Mouse (Mus musculus): Measurements from ENCODE around the gene Fgd2. TPM values are rescaled to one million over a fixed set of nuclear protein-coding genes. Genes with fewer than 3 reads are reported as not detected.
"Not testable (repeated sequence)": the region's sequence is repeated elsewhere in the genome, so short reads cannot be mapped to it uniquely, and the experiment has no call there.

The Fgd2 gene
- polyA plus RNA-seq, 1 experiment from 2014 or later: 5.0 TPM

DNA sequence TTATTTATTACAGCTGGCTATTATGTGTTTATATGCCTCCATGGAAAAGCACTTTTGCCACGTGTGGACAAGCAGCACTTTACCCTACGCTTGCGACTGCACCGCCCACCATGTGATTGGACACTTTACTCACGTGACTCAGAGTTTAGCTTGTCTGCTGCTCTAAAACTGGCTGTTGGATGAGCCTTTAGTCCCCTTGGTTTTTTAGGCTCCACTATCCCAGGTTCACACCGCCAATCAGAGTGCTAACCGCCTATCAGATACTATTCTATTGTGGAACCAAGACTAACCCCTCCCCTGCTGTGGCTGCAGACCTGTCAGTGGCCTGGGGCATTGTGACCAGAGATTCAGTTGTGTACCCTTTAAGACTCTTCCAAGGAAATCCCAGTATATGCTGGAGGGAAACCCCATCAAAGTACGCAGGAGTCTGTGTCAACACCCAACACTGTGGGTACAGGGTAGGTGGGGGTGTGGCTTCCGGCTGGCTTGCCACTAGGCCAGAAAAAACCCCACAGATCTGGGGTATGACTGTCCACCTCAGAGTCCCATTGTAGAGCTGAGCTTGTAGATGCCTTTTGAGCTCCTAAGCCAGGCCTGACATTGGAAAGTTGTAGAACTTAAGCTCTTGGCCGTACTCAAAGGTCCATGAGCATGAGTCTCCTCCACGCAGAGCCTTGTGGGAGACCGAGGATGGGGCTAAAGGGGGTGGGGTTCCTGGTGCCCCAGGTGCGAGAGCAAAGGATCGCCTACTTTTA is 32.8 kb downstream of the Fgd2 start:
- 37% methylated on average over 14 of the region's 14 CpGs for WGBS (ENCODE audit: insufficient replicate concordance)
- H3K36me3 ChIP-seq: no peaks in the 10 kb centered on the region
- no peak overlapping the region for H3K4me2 ChIP-seq
- H3K9me3 ChIP-seq (replicated peaks): no peaks in the 10 kb centered on the region
- H3K4me1 ChIP-seq (replicated peaks): peaks cover 77% of the 10 kb centered on the region
- peak; percentile 44 for DNase-seq
- H3K27ac ChIP-seq: peak overlapping the region; percentile 76
- 0 out of 2 replicates have a peak overlapping the region, but pooled peaks have one; percentile 22 for H3K9ac ChIP-seq
- H3K27me3 ChIP-seq: no peaks in the 10 kb centered on the region
- H3K4me3 ChIP-seq (replicated peaks): no peak overlapping the region
- ATAC-seq (ENCODE audit: low read depth): no peak

DNA sequence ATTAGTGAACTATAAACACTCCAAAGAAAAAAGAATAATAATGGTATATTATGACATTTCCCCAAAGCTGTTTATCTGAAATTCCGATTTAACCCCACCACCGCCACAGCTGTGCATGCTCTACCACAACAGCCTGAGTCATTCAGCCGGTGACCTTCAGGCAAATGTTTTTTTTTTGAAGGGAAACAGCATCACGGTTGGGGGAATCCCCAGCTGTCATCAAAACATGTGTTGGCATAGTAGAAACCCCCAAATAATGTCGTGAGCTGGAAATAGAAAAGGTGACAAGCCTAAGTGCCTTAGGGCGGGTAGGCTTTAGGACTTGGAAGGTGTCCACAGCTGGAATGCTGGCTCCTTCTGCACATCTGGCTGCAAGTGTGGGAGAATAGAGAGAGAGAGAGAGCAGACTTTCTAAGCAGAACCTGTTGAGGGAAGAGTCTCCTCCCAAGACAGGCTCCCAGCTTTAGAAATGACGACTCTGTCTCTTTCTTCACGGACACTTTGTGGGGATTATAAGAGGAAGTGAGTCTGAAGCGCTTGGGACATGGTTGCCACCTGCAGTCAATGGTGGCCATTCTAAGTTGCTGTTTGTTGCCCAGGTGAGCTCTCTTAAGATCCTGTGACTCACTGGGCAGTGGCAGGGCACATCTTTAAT is 33.5 kb downstream of the Fgd2 start:
- DNase-seq: no peak
- WGBS (ENCODE audit: insufficient replicate concordance): 26% methylated on average over 9 of the region's 9 CpGs
- Histone ChIP-seq H3K27ac (peak overlapping the region; percentile 76), H3K4me3 (replicated peaks) (no peak overlapping the region), H3K4me2 (0 out of 2 replicates have a peak overlapping the region, but pooled peaks have one; percentile 1), H3K4me1 (replicated peaks) (peaks cover 84% of the 10 kb centered on the region), H3K9ac (peak overlapping the region; percentile 78), H3K27me3 (no peaks in the 10 kb centered on the region), H3K9me3 (replicated peaks) (no peaks in the 10 kb centered on the region), H3K36me3 (no peaks in the 10 kb centered on the region)
- ATAC-seq (ENCODE audit: low read depth): no peak

DNA sequence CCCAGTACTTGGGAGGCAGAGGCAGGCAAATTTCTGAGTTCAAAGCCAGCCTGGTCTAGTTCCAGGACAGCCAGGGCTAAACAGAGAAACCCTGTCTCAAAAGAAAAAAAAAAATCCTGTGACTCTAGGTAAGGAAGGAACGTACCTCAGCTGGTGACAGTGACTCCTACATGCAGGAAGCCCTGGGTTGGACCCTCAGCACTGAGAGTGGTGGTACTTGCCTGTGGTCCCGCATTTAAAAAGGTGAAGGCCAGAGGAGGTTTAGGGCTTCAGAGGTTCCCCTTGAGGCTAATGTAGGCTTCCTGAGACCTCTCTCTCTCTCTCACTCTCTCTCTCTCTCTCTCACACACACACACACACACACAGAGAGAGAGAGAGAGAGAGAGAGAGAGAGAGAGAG is 34.0 kb downstream of the Fgd2 start:
- H3K4me3 ChIP-seq (replicated peaks); H3K9me3 ChIP-seq (replicated peaks); H3K36me3 ChIP-seq; DNase-seq; ATAC-seq (ENCODE audit: low read depth); H3K27me3 ChIP-seq: not testable (repeated sequence)
- Histone ChIP-seq H3K9ac (peak overlapping the region; percentile 78; the same call in 1 of the 2 replicates), H3K4me2 (peak overlapping the region; percentile 25; the same call in 1 of the 2 replicates), H3K4me1 (replicated peaks) (peaks cover 90% of the 10 kb centered on the region), H3K27ac (peak overlapping the region; percentile 76)
- WGBS (ENCODE audit: insufficient replicate concordance): 47% methylated on average over 2 of the region's 2 CpGs

DNA sequence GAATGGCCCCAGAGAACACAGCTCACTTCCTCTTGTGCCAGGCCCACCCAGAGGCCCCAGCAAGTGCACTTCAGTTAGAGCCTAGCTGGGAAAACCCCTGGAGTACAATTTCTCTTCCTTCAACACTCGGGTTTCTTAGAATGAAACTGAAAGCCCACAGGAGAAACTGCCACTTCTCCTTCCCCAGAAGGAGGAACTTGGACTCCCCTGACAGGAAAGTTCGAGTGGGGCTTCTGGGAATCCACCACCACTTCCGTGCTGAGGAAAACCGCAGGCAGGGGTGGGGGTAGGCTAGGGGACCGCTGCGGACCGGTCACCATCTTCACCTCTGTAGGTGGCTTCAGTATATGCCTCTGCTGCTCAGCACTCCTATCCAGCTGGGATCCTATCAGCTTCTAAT is 34.7 kb downstream of the Fgd2 start:
- ATAC-seq (ENCODE audit: low read depth): no peak
- H3K27ac ChIP-seq: peak overlapping the region; percentile 76

DNA sequence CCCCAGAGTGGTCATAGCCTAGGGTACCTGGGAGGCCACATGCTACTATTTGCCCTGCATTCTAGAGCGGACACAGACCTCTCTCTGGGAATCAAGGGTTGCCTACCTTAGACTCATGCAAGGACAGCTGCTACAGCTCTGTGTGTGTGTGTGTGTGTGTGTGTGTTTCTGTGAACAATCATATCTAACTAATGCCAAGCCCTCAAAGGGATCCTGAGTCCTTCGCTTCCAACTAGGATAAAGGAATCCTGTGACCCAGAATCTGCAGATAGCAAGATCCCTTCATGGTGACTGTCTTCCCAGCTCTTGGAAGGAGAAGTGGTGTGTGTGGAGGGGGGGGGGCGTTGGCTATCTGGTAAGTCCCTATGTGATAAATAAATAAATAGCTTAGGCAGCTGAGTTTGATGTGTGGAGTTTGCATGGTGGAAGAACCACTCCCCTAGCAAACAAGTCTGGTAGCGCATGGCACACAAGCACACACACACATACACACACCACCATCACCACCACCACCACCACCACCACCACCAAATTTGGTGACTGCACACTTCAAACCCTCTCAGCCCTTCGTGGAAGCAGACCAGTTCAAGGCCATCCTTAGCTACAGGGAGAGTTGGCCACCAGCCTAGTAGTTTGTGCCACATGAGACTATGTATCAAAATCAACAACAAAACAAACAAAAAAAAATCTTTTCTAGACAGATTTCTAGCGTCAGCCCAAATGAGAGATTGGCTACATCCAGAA is 35.5 kb downstream of the Fgd2 start:
- peak overlapping the region; percentile 78 for H3K9ac ChIP-seq
- 0 out of 2 replicates have a peak overlapping the region, but pooled peaks have one; percentile 23 for H3K4me2 ChIP-seq
- H3K36me3 ChIP-seq: no peaks in the 10 kb centered on the region
- H3K9me3 ChIP-seq (replicated peaks): no peaks in the 10 kb centered on the region
- 51% methylated on average over 6 of the region's 6 CpGs for WGBS (ENCODE audit: insufficient replicate concordance)
- H3K4me1 ChIP-seq (replicated peaks): peaks cover 93% of the 10 kb centered on the region
- no peaks in the 10 kb centered on the region for H3K27me3 ChIP-seq
- H3K4me3 ChIP-seq (replicated peaks): no peak overlapping the region
- DNase-seq (no peak), ATAC-seq (ENCODE audit: low read depth) (no peak)
- peak overlapping the region; percentile 76 for H3K27ac ChIP-seq

More for the DNA sequence above, 34.7 kb downstream of the Fgd2 start:
- DNase-seq: no peak
- H3K27me3 ChIP-seq: no peaks in the 10 kb centered on the region
- H3K9ac ChIP-seq: peak overlapping the region; percentile 78
- H3K36me3 ChIP-seq: no peaks in the 10 kb centered on the region
- H3K4me1 ChIP-seq (replicated peaks): peaks cover 96% of the 10 kb centered on the region
- WGBS (ENCODE audit: insufficient replicate concordance): 12% methylated on average over 7 of the region's 7 CpGs
- no peaks in the 10 kb centered on the region for H3K9me3 ChIP-seq (replicated peaks)
- H3K4me2 ChIP-seq: peak overlapping the region; percentile 25; the same call in 1 of the 2 replicates
- no peak overlapping the region for H3K4me3 ChIP-seq (replicated peaks)

DNA sequence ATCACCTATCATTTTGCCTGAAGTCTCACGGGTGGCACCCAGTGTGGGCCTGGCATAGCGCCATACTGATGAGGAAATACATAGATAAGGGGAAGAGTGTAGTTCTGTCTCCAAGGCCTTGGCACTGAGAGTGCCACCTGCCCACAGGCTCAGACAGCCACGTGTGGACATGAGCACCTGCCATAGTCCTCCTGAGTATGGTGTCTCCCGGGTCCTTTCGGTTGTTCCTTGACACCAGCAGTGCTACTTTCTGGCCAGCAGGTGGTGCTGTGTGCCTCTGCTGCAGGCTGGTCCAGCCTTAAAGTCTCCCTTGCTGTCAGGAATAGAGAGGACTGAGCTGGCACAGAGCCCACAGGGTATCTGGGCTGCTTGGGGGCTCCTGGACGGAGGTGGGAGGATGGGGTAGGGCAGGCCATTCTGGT is 36.1 kb downstream of the Fgd2 start:
- peak overlapping the region; percentile 93 for H3K27ac ChIP-seq
- no peaks in the 10 kb centered on the region for H3K36me3 ChIP-seq
- H3K4me1 ChIP-seq (replicated peaks): peaks cover 87% of the 10 kb centered on the region
- no peaks in the 10 kb centered on the region for H3K27me3 ChIP-seq
- H3K9ac ChIP-seq: peak overlapping the region; percentile 78
- no peak overlapping the region for H3K4me3 ChIP-seq (replicated peaks)
- DNase-seq (peak; percentile 76), ATAC-seq (ENCODE audit: low read depth) (peak; percentile 64)
- H3K9me3 ChIP-seq (replicated peaks): no peaks in the 10 kb centered on the region
- 20% methylated on average over 6 of the region's 6 CpGs for WGBS (ENCODE audit: insufficient replicate concordance)
- peak overlapping the region; percentile 89 for H3K4me2 ChIP-seq

DNA sequence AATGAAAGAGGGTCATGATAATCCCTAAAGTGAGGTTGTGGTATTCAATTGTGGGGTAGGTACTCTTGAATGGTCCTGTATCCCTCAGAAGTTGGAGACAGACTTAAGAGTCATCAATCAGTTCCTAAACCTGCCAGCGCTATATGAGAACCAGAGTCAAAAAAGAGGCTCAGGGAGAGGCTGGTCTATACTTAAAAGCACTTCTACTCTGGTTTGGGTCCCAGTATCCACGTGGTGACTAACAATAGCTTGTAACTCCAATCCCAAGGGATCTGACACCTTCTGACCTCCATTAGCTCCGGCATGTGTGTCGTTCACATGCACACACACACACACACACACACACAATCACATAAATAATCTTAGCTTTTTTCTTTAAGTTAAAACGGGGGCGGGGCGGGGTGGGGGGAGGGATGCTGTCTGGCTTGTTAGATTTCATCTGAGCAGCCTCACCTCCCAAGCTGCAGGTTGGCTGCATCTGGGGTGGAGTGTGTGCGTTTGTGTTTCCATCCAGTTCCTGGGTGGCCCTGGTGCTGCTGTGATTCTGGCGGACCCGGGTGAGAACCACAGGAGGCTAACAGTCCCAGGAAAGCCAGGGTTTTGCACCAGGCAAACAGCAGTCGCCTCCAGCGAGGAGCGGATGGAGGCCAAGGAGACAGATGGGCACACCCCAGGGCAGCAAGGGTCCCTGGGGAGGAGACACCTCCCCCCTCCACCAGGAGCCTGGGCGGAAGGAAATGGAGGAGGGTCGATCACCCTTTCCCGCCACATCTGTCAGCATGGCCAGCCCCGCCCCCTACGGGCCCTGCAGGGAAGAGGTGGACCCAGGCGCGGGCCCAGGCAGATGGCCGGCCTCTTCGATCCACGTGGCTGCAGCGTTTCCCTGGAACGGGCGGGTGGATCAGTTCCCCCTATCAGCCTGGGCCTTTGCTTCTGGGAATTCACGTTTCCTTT is 37.0 kb downstream of the Fgd2 start:
- whole genome bisulfite sequencing (ENCODE audit: insufficient replicate concordance): 2% methylated on average over 27 of the region's 27 CpGs
- Histone ChIP-seq H3K36me3 (no peaks in the 10 kb centered on the region), H3K9me3 (replicated peaks) (no peaks in the 10 kb centered on the region), H3K9ac (peak overlapping the region; percentile 78), H3K27me3 (no peaks in the 10 kb centered on the region), H3K4me2 (peak overlapping the region; percentile 89), H3K27ac (peak overlapping the region; percentile 93), H3K4me3 (replicated peaks) (peak overlapping the region; percentile 55), H3K4me1 (replicated peaks) (peaks cover 78% of the 10 kb centered on the region)
- peak; percentile 69 for ATAC-seq (ENCODE audit: low read depth)
- DNase-seq: peak; percentile 82

DNA sequence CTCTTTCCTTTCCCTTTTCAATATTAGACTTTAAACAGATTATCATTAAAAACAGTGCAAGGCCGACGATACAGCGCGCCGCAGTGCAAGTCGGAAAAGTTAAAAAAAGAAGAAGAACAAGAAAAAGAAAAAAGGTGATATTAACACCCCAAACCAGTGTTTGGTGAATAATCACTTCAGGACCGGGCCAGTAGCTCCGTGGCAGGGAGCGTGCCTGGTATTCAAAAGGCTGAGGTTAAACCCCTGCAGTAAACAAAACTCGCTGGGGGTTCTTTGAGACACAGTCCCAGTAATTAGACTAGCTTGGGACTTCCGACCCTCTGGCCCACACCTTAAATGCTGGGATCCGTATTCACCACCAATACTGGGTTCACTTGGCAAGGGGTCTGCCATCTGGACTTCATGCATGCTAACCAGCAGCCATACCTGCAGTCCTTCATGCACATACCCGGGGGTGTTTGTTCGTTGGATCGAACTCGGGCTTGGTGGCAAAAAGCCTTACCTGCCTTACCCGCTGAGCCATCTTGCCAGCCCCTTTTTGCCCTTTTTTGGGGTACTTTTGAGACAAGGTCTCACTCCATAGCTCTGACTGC is 37.8 kb downstream of the Fgd2 start:
- H3K9me3 ChIP-seq (replicated peaks): no peaks in the 10 kb centered on the region
- peaks cover 70% of the 10 kb centered on the region for H3K4me1 ChIP-seq (replicated peaks)
- peak overlapping the region; percentile 78 for H3K9ac ChIP-seq
- peak overlapping the region; percentile 55 for H3K4me3 ChIP-seq (replicated peaks)
- peak overlapping the region; percentile 93 for H3K27ac ChIP-seq
- H3K36me3 ChIP-seq: no peaks in the 10 kb centered on the region
- peak overlapping the region; percentile 89 for H3K4me2 ChIP-seq
- no peak for DNase-seq
- no peak for ATAC-seq (ENCODE audit: low read depth)
- no peaks in the 10 kb centered on the region for H3K27me3 ChIP-seq
- WGBS (ENCODE audit: insufficient replicate concordance): 26% methylated on average over 17 of the region's 17 CpGs

DNA sequence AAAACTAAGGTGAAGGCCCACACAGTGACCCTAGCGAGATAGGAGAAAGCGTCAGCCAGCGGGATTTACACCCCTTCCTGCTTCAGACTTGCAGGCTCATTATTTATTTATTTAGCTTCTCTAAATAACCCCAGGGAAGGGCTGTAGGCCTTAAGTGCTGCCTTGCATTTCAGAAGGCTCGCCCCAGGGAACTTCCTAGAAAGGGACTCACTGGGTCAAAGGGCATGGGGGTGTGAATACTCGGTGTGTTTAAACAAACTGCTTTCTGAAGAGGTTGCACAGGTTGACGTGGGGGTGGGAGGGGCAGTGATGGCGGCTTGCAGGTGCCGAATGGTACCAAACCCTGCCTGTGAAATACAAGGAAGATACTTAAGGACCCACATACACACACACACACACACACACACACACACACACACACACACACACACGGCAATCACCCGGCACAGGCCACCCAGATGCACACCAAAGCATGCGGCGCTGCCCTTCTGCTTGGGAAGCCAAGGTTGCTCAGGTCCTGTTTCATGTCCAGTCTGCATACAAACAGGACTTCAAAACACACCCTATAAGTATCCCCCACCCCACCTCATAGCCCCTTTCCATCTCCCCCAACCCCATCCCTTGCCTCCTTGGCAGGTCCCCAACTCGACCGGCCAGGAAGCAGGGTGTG is 38.7 kb downstream of the Fgd2 start:
- 68% methylated on average over 14 of the region's 14 CpGs for WGBS (ENCODE audit: insufficient replicate concordance)
- peaks cover 62% of the 10 kb centered on the region for H3K4me1 ChIP-seq (replicated peaks)
- H3K36me3 ChIP-seq: no peaks in the 10 kb centered on the region
- H3K4me3 ChIP-seq (replicated peaks): no peak overlapping the region
- H3K4me2 ChIP-seq: peak overlapping the region; percentile 89; the same call in 1 of the 2 replicates
- ATAC-seq (ENCODE audit: low read depth) (no peak), DNase-seq (no peak)
- H3K9me3 ChIP-seq (replicated peaks): no peaks in the 10 kb centered on the region
- H3K9ac ChIP-seq: peak overlapping the region; percentile 78
- no peaks in the 10 kb centered on the region for H3K27me3 ChIP-seq
- H3K27ac ChIP-seq: peak overlapping the region; percentile 93

DNA sequence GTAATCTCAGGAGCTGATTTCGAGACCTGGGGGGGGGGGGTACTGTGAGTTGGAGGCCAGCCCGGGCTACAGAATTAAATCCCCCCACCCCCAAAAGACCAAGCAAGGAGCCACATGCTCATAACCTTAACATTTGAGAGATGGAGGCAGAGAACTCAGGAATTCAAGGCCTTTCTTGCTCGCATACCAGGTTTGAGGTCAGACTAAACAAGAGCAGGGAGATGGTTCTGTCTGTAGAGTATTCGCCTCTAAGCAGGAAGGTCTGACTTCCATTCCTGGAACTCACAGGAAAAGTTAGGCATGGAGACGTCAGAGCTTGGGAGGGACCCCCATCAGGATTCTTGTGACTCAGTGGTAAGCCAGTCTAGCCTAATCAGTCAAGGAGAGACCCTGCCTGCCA is 39.3 kb downstream of the Fgd2 start:
- Histone ChIP-seq H3K36me3 (no peaks in the 10 kb centered on the region), H3K9ac (no peak overlapping the region), H3K4me1 (replicated peaks) (peaks cover 55% of the 10 kb centered on the region), H3K27me3 (no peaks in the 10 kb centered on the region), H3K27ac (peak overlapping the region; percentile 93; the same call in 1 of the 2 replicates), H3K9me3 (replicated peaks) (no peaks in the 10 kb centered on the region), H3K4me2 (no peak overlapping the region), H3K4me3 (replicated peaks) (no peak overlapping the region)
- ATAC-seq (ENCODE audit: low read depth) (no peak), DNase-seq (no peak)
- 69% methylated on average over 5 of the region's 5 CpGs for WGBS (ENCODE audit: insufficient replicate concordance)
